Mouse (Mus musculus) myocyte (in vitro differentiated cells): ENCODE measurements at regions not wholly inside any gene's neighbourhood (a gene's known extent, or its start where the extent isn't known, plus 50 kb on each side); places are given as distances from the start of the nearest gene placed in this dataset.

Source experiments
- H3K27me3 ChIP-seq: one replicate; pipeline ENCODE4 v1.6.1; 2011; ENCODE audit not compliant: control insufficient read depth, insufficient read depth, insufficient read length
- H3K36me3 ChIP-seq: one replicate; pipeline ENCODE4 v1.6.1; 2011; ENCODE audit not compliant: control insufficient read depth, insufficient read depth
- H3K4me2 ChIP-seq: one replicate; pipeline ENCODE4 v1.6.1; 2011; ENCODE audit warnings: low read depth, control low read depth
- H3K4me3 ChIP-seq: one replicate; pipeline ENCODE4 v1.5.1; 2011; ENCODE audit warnings: mild to moderate bottlenecking, control low read depth, moderate library complexity
- H3K79me2 ChIP-seq: one replicate; pipeline ENCODE4 v1.6.1; 2011; ENCODE audit not compliant: control insufficient read depth, insufficient read depth
- H3ac ChIP-seq: one replicate; pipeline ENCODE4 v1.6.1; 2011; ENCODE audit not compliant: control insufficient read depth, insufficient read length
- CEBPB ChIP-seq: IDR thresholded peaks from 2 replicates; pipeline ENCODE4 v1.6.1; 2011; ENCODE audit warnings: mild to moderate bottlenecking, moderate library complexity; ENCODE audit not compliant: poor library complexity, insufficient read depth, severe bottlenecking
- E2F4 ChIP-seq: IDR thresholded peaks from one replicate; pipeline ENCODE4 v1.6.1; 2011; ENCODE audit warnings: mild to moderate bottlenecking, control low read depth, moderate library complexity; ENCODE audit not compliant: insufficient read depth
- MAX ChIP-seq: IDR thresholded peaks from one replicate; pipeline ENCODE4 v1.6.1; 2011; ENCODE audit warnings: low read depth, mild to moderate bottlenecking, control low read depth
- MYOD1 ChIP-seq, 3 experiments: IDR thresholded peaks; one replicate each; pipeline ENCODE4 v1.6.1; 2011; ENCODE audit warnings: control low read depth in 2 of 3, low read depth in 2 of 3, mild to moderate bottlenecking in 2 of 3, moderate library complexity in 1 of 3; ENCODE audit not compliant: insufficient read length in 2 of 3, control insufficient read depth in 1 of 3
- MYOG ChIP-seq, 3 experiments: IDR thresholded peaks; one replicate each; pipeline ENCODE4 v1.6.1; 2011; ENCODE audit warnings: control low read depth in 2 of 3, low read depth in 2 of 3, mild to moderate bottlenecking in 2 of 3; ENCODE audit not compliant: insufficient read length in 2 of 3, control insufficient read depth in 1 of 3, insufficient read depth in 1 of 3
- POLR2A ChIP-seq: IDR thresholded peaks from one replicate; pipeline ENCODE4 v1.6.1; 2011; ENCODE audit warnings: low read depth, mild to moderate bottlenecking, control low read depth, moderate library complexity; ENCODE audit not compliant: insufficient read length
- POLR2AphosphoS2 ChIP-seq: IDR thresholded peaks from one replicate; pipeline ENCODE4 v1.6.1; 2011; ENCODE audit warnings: low read depth, control low read depth; ENCODE audit not compliant: insufficient read length
- REST ChIP-seq: IDR thresholded peaks from one replicate; pipeline ENCODE4 v1.6.1; 2011; ENCODE audit warnings: mild to moderate bottlenecking, control low read depth, moderate library complexity; ENCODE audit not compliant: insufficient read depth, insufficient read length
- SRF ChIP-seq: IDR thresholded peaks from one replicate; pipeline ENCODE4 v1.6.1; 2011; ENCODE audit warnings: low read depth; ENCODE audit not compliant: control insufficient read depth, insufficient read length
- TCF12 ChIP-seq: IDR thresholded peaks from one replicate; pipeline ENCODE4 v1.6.1; 2011; ENCODE audit warnings: mild to moderate bottlenecking, control low read depth; ENCODE audit not compliant: poor library complexity, insufficient read depth, severe bottlenecking
- TCF3 ChIP-seq: IDR thresholded peaks from one replicate; pipeline ENCODE4 v1.6.1; 2011; ENCODE audit warnings: low read depth, control low read depth; ENCODE audit not compliant: insufficient read length
- USF1 ChIP-seq: IDR thresholded peaks from one replicate; pipeline ENCODE4 v1.6.1; 2011; ENCODE audit warnings: low read depth, mild to moderate bottlenecking, control low read depth, moderate library complexity

DNA sequence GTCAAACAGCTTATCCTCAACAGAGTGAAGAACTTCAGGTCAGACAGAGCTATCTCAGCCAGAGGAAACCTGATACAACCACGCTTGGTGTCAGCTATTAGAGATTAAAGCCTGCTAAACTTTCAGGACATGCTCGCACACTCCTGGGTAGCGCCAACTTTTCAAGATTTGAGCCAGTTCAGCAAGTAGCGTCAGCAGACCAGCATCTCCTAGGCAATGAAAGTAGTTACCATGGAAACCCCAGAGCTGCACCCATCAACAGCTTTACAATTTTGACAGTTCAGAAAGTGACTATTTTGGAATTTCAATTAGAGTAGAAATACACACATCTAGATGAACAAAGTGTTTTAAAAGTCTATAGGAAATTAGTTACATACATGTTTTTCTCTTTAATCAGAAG lies 154.8 kb downstream of the Cd83 start:
- H3K36me3 ChIP-seq = no peaks in the 10 kb centered on the region

DNA sequence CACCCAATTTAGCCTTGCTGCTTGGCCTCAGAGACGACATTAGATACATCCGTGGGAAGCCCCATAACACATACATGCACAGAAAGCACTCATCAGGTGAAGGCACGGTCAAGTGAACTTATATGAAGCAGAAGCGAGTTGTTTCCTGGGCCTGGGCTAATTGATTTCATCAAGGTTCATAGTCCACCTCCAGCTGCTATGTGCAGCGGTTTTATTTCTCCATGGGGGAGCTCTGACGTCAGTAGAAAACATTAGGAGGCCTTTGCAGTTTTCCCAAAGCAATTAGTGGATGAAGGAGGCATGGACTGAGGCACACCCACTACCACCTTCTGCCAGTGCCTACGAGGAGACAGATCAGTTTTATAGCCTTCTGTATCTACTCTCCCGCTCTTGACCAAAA lies 157.2 kb downstream of the Cd83 start:
- H3K36me3 ChIP-seq = no peaks in the 10 kb centered on the region
- H3K4me3 ChIP-seq = no peak overlapping the region
- H3K79me2 ChIP-seq = no peaks in the 10 kb centered on the region
- H3ac ChIP-seq = no peak overlapping the region
- no peaks in the 10 kb centered on the region for H3K27me3 ChIP-seq
- no peak for TF ChIP-seq MAX
- no peak for TF ChIP-seq REST
- no peak for TF ChIP-seq MYOG (IDR thresholded peaks at IDR 0.05; ENCODE audit: control insufficient read depth in 1 of 3, insufficient read depth in 1 of 3, insufficient read length in 2 of 3, low read depth in 2 of 3)
- TF ChIP-seq TCF12 = no peak
- no peak for TF ChIP-seq CEBPB
- no peak for TF ChIP-seq USF1
- H3K4me2 ChIP-seq = no peak overlapping the region

More for the DNA sequence above, 154.8 kb downstream of the Cd83 start:
- Histone ChIP-seq H3ac (no peak overlapping the region), H3K79me2 (no peaks in the 10 kb centered on the region), H3K4me3 (no peak overlapping the region), H3K27me3 (no peaks in the 10 kb centered on the region), H3K4me2 (no peak overlapping the region)
- TF ChIP-seq CEBPB (no peak), E2F4 (no peak), TCF3 (no peak), MAX (no peak), POLR2AphosphoS2 (no peak), MYOD1 (IDR thresholded peaks at IDR 0.05; ENCODE audit: control insufficient read depth in 1 of 3, insufficient read length in 2 of 3, low read depth in 2 of 3) (no peak), MYOG (IDR thresholded peaks at IDR 0.05; ENCODE audit: control insufficient read depth in 1 of 3, insufficient read depth in 1 of 3, insufficient read length in 2 of 3, low read depth in 2 of 3) (no peak), SRF (no peak), USF1 (no peak), TCF12 (no peak), REST (no peak), POLR2A (no peak)

DNA sequence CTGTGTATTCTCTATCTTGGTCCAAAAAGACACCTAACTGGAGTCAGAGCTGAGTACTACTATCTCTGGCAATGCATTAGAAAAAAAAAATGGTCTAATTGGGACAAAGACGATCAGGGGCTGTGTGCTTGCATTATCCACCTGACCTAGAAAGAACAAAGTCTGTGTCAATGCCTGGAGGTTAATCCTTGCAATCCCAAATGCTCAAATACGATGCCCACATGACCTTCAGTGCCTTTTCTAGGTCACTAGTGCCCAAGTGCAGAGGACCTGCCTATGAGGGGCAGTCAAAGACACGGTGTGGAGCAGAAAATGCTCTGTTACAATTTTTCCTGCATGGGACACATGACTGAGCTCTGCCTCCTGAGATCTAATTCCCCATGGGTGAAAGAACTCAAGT lies 164.0 kb downstream of the Cd83 start:
- no peak overlapping the region for H3K4me2 ChIP-seq
- H3K79me2 ChIP-seq = no peaks in the 10 kb centered on the region
- TF ChIP-seq MAX = no peak
- TF ChIP-seq REST = no peak
- no peak for TF ChIP-seq TCF12
- TF ChIP-seq MYOD1 (IDR thresholded peaks at IDR 0.05; ENCODE audit: control insufficient read depth in 1 of 3, insufficient read length in 2 of 3, low read depth in 2 of 3) = no peak
- TF ChIP-seq POLR2A = no peak
- TF ChIP-seq MYOG (IDR thresholded peaks at IDR 0.05; ENCODE audit: control insufficient read depth in 1 of 3, insufficient read depth in 1 of 3, insufficient read length in 2 of 3, low read depth in 2 of 3) = no peak
- TF ChIP-seq E2F4 = no peak
- no peak for TF ChIP-seq USF1
- no peak for TF ChIP-seq CEBPB
- no peak for TF ChIP-seq POLR2AphosphoS2
- no peak overlapping the region for H3ac ChIP-seq
- H3K4me3 ChIP-seq = no peak overlapping the region
- no peaks in the 10 kb centered on the region for H3K36me3 ChIP-seq
- no peaks in the 10 kb centered on the region for H3K27me3 ChIP-seq

DNA sequence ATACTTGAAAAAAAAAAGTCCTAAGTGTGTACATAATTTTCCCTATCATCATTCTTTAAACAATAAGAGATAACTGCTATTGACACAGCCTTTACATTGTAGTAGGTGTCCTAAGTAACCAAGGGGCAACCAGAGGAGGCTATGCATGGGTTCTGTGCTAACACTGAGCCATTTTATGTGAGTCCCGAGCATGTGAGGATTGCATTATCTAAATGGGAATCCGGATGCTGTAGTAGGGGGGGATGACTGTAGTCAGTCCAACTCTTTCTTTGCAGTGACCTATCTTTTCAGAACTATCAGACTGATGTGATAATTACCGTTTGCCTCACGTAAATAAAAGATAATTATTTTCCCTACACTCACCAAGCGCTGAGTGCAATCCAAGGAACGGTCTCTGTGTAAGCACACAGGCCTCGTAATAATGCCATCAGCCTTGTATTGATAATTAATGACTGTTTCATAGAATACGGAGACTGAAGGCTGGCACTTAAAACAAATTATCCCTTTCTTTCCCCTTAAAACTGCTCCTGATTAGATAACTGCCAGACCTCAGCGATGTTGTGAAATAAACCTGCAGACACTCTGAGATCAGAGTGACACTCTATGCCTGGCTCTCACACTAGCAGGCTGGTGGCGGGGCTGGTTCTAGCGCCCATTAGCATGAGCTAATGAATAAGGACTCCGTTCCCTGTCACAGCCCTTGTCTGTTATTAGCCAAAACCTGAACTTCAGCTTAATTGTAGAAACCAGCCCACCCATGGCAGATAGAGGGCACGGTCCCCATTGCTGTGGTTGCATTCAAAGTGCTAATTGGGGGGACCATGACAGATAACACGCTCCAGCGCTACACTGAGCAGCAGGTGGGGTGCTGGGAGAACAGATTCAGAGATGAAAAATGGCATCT lies 165.4 kb downstream of the Cd83 start:
- Histone ChIP-seq H3K4me2 (no peak overlapping the region), H3K27me3 (no peaks in the 10 kb centered on the region), H3K4me3 (no peak overlapping the region), H3ac (no peak overlapping the region), H3K36me3 (no peaks in the 10 kb centered on the region), H3K79me2 (no peaks in the 10 kb centered on the region)
- TF ChIP-seq TCF12 = no peak
- no peak for TF ChIP-seq MYOD1 (IDR thresholded peaks at IDR 0.05; ENCODE audit: control insufficient read depth in 1 of 3, insufficient read length in 2 of 3, low read depth in 2 of 3)
- TF ChIP-seq E2F4 = no peak
- no peak for TF ChIP-seq MAX
- TF ChIP-seq MYOG (IDR thresholded peaks at IDR 0.05; ENCODE audit: control insufficient read depth in 1 of 3, insufficient read depth in 1 of 3, insufficient read length in 2 of 3, low read depth in 2 of 3) = no peak
- TF ChIP-seq USF1 = no peak
- TF ChIP-seq CEBPB = no peak
- TF ChIP-seq SRF = no peak

DNA sequence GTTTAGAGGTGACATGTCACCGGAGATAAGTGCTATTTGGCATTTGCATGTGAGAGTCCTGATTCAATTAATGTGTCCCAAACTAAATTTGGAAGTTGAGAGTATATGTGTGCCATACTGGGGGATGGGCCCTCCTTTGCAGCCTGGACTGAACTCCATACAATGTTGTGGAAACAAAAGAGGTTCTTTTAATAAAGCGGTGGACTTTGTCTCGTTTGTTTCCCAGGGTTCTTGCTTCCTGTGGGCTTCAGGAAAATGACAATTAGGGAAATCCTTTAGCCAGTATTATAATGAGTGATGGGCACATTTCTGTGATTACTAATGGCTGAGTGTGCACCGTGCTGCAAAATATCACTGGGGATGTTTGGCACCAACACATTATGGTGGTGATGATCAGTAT lies 167.9 kb downstream of the Cd83 start:
- Histone ChIP-seq H3K79me2 (no peaks in the 10 kb centered on the region), H3K27me3 (no peaks in the 10 kb centered on the region), H3ac (no peak overlapping the region), H3K4me2 (no peak overlapping the region), H3K4me3 (no peak overlapping the region), H3K36me3 (no peaks in the 10 kb centered on the region)
- TF ChIP-seq POLR2A = no peak
- no peak for TF ChIP-seq MYOG (IDR thresholded peaks at IDR 0.05; ENCODE audit: control insufficient read depth in 1 of 3, insufficient read depth in 1 of 3, insufficient read length in 2 of 3, low read depth in 2 of 3)
- no peak for TF ChIP-seq POLR2AphosphoS2
- TF ChIP-seq TCF3 = no peak
- TF ChIP-seq MYOD1 (IDR thresholded peaks at IDR 0.05; ENCODE audit: control insufficient read depth in 1 of 3, insufficient read length in 2 of 3, low read depth in 2 of 3) = no peak
- no peak for TF ChIP-seq USF1
- no peak for TF ChIP-seq E2F4
- no peak for TF ChIP-seq SRF
- TF ChIP-seq REST = no peak
- TF ChIP-seq MAX = no peak
- TF ChIP-seq CEBPB = no peak
- no peak for TF ChIP-seq TCF12
